Mouse (Mus musculus) stomach, postnatal 0 days (tissue): ENCODE measurements around the gene Cdk18.

Source experiments
- CTCF ChIP-seq: IDR thresholded peaks from 2 replicates; pipeline ENCODE4 v1.5.1; 2016; ENCODE audit warnings: antibody characterized with exemption, low read depth, mild to moderate bottlenecking, moderate library complexity
- EP300 ChIP-seq: optimal IDR thresholded peaks from 2 replicates; pipeline ENCODE3; 2016; ENCODE audit warnings: antibody characterized with exemption

DNA sequence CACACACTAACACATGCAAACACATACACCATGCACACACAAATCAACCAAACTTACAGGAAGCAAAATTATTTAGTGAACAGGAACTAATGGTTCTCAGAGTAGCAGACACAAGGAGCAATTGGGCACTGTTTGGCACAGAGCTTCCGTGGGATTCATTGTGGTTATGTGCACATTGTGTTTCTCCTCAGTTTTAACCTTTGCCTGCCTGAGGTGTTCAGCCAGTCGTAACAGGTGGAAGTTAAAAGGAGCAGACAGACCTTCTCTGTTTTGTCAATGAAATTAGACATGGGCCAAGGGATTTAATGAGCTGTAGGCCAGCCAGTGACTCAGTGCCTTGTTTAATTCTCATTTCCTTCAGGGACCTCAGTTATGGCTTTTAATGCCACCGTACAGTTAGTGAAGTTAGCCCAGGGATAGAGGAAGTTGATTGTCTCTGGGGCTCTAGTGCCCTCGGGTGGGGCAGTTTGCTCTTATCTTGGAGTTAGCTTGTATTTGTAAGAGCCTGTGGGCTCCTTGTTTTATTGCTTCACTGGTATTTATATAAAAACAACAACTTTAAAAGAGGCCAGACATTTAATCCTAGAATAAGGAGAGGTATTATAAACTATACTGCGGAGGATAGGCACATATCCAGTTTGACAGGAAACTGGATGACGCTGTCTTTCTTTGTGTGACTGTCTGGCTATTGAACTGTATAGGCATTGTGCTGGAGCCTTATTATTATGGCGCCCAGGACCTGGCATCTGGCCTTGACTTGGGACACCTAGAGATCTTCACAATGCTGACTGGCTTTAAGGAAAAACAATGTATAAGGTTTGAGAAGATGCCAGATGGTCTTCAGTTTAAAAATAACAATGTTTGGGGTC lies 54.1 kb downstream of the Cdk18 start:
- TF ChIP-seq CTCF = no peak
- TF ChIP-seq EP300 = no peak
